Mouse (Mus musculus): Measurements from ENCODE around the gene Sema4d.
A peak's percentile ranks its signal among the peaks of the same experiment; 100 is the strongest.

Gene Sema4d

GRCm38 (mm10) chr13:51749578-51750345 is 43.8 kb downstream of the Sema4d start:
- no peak for DNase-seq

GRCm38 (mm10) chr13:51748009-51748552 is 45.5 kb downstream of the Sema4d start:
- DNase-seq: peak; percentile 78

GRCm38 (mm10) chr13:51747069-51747468 is 46.5 kb downstream of the Sema4d start:
- DNase-seq: no peak

GRCm38 (mm10) chr13:51745862-51746261 is 47.7 kb downstream of the Sema4d start:
- DNase-seq: no peak

DNA sequence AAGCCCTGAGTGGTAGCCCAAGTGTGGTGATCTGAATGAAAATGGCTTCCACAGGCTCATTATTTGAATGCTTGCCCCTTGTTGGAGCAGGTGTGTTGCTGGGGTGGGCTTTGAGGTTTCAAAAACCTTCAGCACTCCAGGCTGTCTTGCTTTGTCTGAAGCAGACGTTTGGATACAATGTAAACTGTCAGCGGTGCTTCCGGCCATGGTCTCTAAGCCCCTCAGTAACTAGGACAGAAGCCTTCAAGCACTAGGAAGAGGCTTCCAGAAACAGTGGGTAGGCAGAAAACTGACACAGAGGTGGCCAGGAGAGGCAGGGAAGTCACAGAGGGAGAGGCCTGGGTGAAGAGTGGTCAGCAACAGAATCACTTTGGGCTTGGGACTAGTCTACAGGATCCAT is 49.7 kb downstream of the Sema4d start:
- no peak for DNase-seq

- DNase-seq: no peak
Observed at GRCm38 (mm10) chr13:51742551-51743052, 50.9 kb downstream of the Sema4d start.

- DNase-seq: no peak
Observed at GRCm38 (mm10) chr13:51740776-51741175, 52.8 kb downstream of the Sema4d start.

GRCm38 (mm10) chr13:51739713-51740112 is 53.8 kb downstream of the Sema4d start:
- DNase-seq: no peak

GRCm38 (mm10) chr13:51738531-51739117 is 54.9 kb downstream of the Sema4d start:
- no peak for DNase-seq

DNA sequence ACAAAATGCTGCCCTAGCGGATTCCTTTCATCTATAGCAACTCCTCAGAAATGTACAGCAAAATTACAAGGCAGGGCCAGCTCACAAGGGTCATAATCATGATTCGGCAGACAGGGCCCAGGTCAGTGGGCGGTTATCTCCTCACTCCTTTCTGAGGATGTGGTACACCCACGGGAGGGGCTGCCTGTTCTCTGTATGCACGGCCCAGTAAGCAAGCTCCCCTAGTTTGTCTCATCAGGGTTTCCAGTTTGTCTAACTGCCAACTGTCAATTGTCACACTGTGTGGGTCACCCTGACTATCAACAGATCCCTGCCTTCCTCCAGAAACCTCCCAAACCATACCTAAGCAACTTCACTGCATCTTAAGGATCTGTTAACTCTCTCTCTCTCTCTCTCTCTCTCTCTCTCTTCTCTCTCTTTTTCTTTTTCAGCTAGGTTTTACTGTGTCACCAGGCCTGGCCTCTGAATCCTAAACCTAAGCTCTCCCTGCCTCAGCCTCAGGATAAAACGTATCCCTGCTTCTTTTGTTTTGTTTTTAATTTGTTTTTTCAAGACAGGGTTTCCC is 55.5 kb downstream of the Sema4d start:
- DNase-seq: no peak

DNA sequence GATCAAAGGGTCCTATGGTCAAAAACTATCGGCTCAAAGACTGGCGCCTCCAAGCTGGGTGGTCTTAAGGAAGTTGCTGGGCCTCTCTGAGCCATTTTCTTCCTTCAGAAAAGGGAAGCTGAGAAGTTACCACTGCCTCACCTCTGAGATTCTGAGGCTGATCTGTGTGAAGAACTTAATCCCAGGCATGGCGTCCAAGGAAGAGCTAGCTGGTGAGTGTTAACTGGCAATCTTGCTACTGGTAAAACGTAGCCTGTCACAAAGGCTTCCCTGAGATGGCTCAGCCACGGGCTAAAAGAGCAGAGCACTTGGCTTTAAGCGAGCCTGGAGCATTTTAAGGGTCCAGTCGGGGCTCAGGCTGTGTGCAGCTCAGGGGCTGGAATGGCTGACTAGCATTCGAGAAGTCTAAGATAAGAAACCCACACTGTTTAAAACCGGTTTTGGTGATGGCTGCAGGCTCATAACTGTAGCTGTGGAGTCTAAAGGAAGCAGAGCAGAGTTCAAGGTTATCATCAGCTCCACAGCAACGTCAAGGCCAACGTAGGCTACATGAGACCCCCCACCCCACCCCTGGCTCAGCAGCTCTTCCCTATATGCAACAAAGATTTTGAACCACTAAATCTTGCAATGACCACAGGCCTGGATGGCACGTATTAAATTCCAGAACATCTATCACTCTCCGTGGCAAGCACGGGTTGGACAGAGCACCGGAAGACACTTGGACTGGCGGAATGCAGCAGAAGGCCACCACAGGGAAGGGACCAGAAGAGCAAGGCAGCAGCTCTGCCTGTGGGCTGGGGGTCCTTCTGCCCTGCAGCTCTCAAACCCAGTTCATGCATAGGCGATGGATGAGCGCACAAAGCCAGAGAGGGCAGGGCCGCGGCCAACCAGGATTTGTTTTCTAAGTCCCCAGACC is 56.3 kb downstream of the Sema4d start:
- no peak for DNase-seq

DNA sequence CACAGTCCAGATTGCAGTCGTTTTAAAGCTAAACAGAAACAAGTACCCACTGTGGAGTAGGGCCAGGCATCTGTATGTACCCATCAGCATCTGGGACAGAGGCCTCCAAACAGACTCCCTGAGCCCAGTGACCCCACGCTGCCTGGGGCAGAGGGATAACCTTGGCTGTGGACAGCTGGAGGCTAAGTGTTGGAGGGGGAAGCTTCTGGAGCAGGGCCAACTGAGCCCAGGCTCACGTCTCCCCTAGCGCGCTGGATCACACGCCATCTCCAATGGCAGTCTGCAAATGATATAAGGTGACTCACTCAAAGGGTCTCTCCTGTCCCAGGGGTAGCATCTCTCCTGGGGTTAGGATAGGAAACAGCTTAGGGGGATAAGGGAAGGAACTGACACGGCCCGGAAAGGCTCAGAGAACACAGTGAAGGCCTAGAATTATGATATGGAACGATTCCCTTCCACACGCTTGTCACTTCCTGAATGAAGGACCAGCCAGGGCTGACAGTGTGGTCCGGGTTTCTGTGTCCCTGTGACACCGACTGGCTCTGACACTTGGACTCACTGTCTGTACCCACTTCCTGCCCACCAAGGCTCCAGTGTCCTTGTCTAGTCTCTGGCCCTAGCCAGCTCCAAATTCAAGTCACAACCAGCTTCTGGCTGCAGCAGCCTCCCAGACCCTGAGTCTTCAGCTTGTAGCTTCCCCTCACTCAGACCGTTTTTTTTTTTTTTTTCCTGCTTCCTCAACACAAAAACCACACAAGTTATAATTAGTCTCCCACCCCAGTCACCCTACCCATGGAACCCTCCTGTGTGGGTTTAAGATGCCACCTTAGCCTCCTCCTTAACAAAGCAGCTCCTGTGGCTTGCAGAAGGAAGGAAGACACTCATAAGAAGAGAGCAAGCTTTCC is 57.3 kb downstream of the Sema4d start:
- DNase-seq: peak; percentile 27

- no peak for DNase-seq
Observed at GRCm38 (mm10) chr13:51734556-51734955, 59.0 kb downstream of the Sema4d start.

DNA sequence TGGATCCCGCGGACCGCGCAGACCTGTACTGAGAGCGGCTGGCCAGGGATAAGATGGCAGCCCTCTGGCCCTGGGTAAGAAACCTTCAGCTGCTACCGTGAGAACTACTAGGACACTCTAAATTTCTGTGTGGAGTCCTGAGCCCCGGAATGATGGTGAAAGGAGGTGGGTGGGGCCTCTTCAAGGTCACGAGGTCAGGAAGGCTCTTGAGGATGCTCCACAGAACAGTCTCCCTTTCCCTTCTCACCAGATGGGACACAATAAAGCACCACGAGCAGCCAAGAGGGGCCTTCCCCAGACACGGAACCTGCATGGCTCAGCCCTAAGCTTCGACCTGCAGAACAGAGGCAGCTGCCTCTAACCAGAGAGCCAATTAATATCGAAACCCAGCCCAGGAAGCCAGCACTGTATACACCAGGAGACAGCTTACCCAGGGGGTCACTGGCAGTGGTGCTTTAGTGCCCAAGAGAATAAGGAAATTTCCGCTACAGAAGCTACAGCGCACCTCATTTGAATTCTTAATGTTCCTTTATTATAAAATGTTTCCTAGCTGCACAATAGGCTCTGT is 61.4 kb downstream of the Sema4d start:
- no peak for DNase-seq

DNA sequence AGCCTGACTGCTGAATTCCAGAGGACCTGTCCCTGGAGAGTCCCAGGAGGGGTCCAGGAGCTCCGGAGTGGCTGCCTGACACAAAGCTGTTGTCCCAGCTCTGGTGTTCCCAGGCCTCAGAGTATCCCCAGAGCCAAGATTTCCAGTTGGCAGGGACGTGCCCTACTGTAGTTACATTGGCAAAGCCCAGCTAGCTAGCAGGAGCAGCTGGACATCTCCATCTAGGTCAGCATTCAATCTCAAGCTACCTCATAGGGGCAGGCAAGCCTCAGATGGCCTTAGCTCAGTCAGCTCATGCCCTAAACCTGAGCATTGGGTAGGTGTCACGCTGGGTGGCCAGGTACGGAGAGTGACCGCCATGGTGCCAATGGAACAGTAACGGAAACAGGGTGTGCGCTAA is 62.1 kb downstream of the Sema4d start:
- no peak for DNase-seq

GRCm38 (mm10) chr13:51729887-51730361 is 63.6 kb downstream of the Sema4d start:
- DNase-seq: no peak

- DNase-seq: peak; percentile 45
Observed at GRCm38 (mm10) chr13:51727364-51727763, 66.2 kb downstream of the Sema4d start.

DNA sequence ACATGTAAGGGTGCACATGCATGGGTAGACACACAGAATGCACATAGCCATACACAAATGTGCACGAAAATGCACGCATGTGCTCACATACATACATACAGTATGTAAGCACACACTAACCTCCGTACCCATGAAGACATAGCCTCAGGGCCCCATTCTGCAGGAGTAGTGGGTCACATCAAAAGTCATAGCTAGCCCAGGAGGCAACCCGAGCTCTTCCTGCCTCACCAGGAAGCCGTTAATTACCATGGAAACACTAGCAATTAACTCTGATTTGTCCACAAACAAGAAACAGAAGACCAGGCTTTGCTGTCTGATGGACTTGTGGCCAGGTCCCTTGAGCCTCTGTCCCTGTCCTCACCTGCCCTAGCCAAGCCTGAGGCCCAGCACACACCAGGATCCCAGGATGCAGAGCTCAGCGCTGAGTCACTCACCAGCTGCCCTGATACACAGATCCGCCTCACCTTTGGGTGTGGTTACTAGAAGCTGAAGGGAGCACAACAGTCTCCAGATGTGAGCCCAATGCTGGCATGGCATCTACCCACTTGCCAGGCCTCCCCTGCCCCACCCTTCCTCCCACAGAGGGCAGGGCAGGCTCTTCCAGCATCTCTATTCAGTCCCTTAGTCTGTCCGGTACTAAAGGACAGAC is 67.5 kb downstream of the Sema4d start:
- no peak for DNase-seq

DNA sequence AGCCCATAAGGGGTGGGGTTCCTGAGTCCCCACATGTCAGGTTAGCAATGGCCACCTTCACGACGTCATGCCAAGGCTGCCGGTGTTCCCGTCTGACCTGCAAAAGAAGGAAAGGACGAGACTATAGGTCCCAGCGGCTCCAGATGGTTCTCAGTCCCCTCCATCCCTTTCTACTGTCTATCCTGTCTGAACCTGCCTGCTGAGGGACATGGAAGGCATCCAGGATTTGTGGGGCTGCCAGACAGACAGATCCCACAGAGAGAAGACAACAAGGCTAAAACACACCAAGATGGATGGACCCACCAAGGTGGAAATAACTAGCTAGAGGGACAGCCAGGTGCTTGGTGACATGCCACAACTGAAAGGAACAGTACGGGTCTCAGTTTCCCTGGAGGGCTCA is 68.1 kb downstream of the Sema4d start:
- no peak for DNase-seq

GRCm38 (mm10) chr13:51724566-51724965 is 69.0 kb downstream of the Sema4d start:
- DNase-seq: no peak

DNA sequence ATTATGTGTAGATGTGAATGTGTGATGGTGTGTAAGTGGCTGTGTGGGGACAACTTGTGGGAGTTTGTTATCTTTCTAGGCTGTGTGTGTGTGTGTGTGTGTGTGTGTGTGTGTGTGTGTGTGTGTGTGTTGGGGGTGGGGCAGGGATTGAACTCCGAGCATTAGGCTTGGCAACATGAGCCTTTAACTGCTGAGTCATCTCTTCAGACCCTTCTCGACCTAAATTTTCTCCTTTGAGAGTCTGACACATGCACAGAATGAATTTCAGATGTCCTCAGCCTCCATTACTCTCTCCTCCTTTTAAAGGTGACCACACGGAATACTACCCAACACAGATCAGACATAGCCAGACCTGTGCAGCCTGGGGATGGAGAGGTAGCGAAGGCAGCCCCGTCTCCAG is 70.4 kb downstream of the Sema4d start:
- no peak for DNase-seq
